Mouse (Mus musculus): ENCODE measurements around the gene Podn.
"Not testable (repeated sequence)": the region's sequence is repeated elsewhere in the genome, so short reads cannot be mapped to it uniquely, and the experiment has no call there.

DNA sequence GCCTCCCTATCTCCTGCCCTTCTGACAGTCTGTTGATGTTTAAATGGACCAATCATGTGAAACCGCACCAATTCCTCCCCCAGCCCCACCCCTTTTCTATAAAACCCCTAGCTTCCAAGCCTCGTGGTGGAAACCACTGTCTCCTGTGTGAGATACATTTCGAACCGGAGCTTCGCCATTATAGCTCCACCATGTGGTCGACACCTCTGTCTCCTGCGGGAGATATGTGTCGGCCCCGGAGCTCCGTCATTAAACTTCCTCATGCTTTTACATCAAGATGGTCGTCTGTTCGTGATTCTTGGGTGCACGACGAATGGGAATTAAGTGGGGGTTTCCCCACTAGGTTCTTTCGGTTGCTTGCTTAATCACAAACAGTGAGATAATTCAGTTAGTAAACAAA lies 17.1 kb downstream of the Podn start:
- not testable (repeated sequence) for TF ChIP-seq CTCF (IDR thresholded peaks at IDR 0.05; ENCODE audit: extremely low read depth, insufficient read length, insufficient replicate concordance, low read depth, low read length); POLR2A (IDR thresholded peaks at IDR 0.05; ENCODE audit: low read depth, low read length)
